Mouse (Mus musculus) heart, adult 2 months (tissue): ENCODE measurements around the gene Faxc. TPM values are rescaled to one million over a fixed set of nuclear protein-coding genes. Genes with fewer than 3 reads are reported as not detected.

Source experiments
- DNase-seq, 2 experiments: peaks; one replicate each; pipeline ENCODE4 v3.0.0; 2021
- H3K27ac ChIP-seq: fragments of 200-600 bp; 2 replicates; pipeline ENCODE4 v1.8.1; 2022
- H3K27me3 ChIP-seq: fragments of 200-500 bp; 2 replicates; pipeline ENCODE4 v1.6.1; 2012; ENCODE audit warnings: mild to moderate bottlenecking, low read length, inconsistent platforms, mixed read lengths; ENCODE audit not compliant: control insufficient read depth, insufficient read depth
- H3K36me3 ChIP-seq: fragments of 200-500 bp; 2 replicates; pipeline ENCODE4 v1.6.1; 2012; ENCODE audit warnings: low read length, inconsistent platforms; ENCODE audit not compliant: control insufficient read depth, insufficient read depth
- H3K4me1 ChIP-seq: fragments of 200-500 bp; 2 replicates; pipeline ENCODE4 v1.6.1; 2011; ENCODE audit warnings: low read length; ENCODE audit not compliant: control insufficient read depth, insufficient read depth
- H3K4me3 ChIP-seq: fragments of 200-600 bp; 2 replicates; pipeline ENCODE4 v1.8.1; 2022
- H3K79me2 ChIP-seq: fragments of 200-500 bp; replicated peaks from 2 replicates; pipeline ENCODE4 v1.6.1; 2012; ENCODE audit warnings: mild to moderate bottlenecking, inconsistent platforms, low read length, moderate library complexity, mixed read lengths; ENCODE audit not compliant: control insufficient read depth, insufficient read depth
- H3K9ac ChIP-seq: fragments of 200-500 bp; 2 replicates; pipeline ENCODE4 v1.6.1; 2012; ENCODE audit warnings: low read depth, mild to moderate bottlenecking, control low read depth, inconsistent platforms, low read length, mixed read lengths
- CTCF ChIP-seq: fragments of 200-600 bp; IDR thresholded peaks from 2 replicates; pipeline ENCODE4 v1.8.1; 2022; ENCODE audit warnings: antibody characterized with exemption, mild to moderate bottlenecking, moderate library complexity
- EP300 ChIP-seq: fragments of 200-500 bp; IDR thresholded peaks from 2 replicates; pipeline ENCODE4 v1.6.1; 2011; ENCODE audit warnings: low read depth, low read length, control low read depth; ENCODE audit not compliant: insufficient read depth
- POLR2A ChIP-seq: fragments of 200-500 bp; IDR thresholded peaks from 2 replicates; pipeline ENCODE4 v1.6.1; 2011; ENCODE audit warnings: mild to moderate bottlenecking, low read depth, low read length, control low read depth; ENCODE audit not compliant: insufficient read depth
- WGBS: fragments of 180-500 bp; shearing (Covaris S2); methylation state at CpG from one replicate; pipeline ENCODE4 v1.1.7; 2018; 5-methylcytosine and 5-hydroxymethylcytosine counted together
- intact Hi-C: fragments of 180-260 bp; cut with DNase I; formaldehyde crosslinking; loops from one replicate; pipeline ENCODE4 v1.15.1; 2025
- polyA plus RNA-seq: library from polyadenylated mRNA; depleted of rRNA; stranded (reverse); fragments of >200 nt; gene quantifications from 2 replicates; pipeline ENCODE4 v1.2.3, GENCODE M21; 2012
- total RNA-seq, 2 experiments: library from RNA; stranded (reverse); gene quantifications; 2 replicates each; pipeline ENCODE4 v1.2.3; 2021

Gene Faxc
- total and polyA plus RNA-seq, 3 experiments, result 0.27 to 0.93 (median 0.86) TPM

DNA sequence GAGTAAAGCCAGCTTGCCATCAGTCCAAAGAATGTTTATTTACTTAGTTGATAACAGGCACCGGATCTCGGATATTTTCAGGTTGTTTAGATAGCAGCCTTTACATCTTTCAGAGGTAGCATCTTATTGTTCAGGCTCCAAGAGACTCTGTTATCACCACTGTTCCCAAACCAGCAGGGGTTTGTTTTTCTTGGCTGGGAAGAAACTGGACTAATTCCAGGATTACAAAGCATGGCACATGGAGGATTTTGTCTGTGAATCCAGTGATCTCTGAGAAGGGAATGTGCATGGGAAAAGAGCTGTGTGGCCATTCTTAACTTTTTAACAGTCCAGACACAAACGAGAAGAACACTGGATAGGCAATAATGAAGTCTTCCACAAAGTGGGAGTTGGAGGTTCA, 43.0 kb downstream of the Faxc start:
- intact Hi-C loops, result no loop called here
- Histone ChIP-seq H3K27me3 (no peaks in the 10 kb centered on the region), H3K79me2 (no peaks in the 10 kb centered on the region), H3K27ac (no peak overlapping the region), H3K9ac (no peak overlapping the region), H3K4me3 (no peak overlapping the region), H3K4me1 (no peaks in the 10 kb centered on the region), H3K36me3 (no peaks in the 10 kb centered on the region)
- no peak for TF ChIP-seq POLR2A
- WGBS, result 16% methylated on average over 3 of the region's 3 CpGs
- DNase-seq, result no peak

DNA sequence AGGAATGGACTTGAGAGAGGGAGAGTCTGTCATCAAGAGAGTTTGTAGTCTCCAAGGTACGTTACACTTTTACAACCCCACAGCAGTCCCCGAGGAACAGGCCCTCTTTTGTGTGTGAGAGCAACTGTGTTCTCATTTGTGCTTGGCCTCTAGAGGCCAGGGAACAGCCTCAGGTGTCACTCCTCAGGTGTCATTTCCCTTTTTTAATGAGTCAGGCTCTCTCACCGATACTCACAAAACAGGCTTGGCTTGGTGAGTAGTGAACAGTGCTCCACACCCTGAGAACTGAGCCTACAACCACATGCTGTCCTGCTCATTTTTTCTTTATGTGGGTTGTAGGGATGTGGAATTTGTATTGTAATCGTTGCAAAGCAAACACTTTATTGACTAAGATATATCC, 49.3 kb downstream of the Faxc start:
- H3K27ac ChIP-seq, result no peak overlapping the region
- no peak for DNase-seq
- H3K36me3 ChIP-seq, result no peaks in the 10 kb centered on the region
- no peaks in the 10 kb centered on the region for H3K27me3 ChIP-seq
- no peak overlapping the region for H3K9ac ChIP-seq
- TF ChIP-seq EP300, result no peak
- TF ChIP-seq CTCF, result no peak
- TF ChIP-seq POLR2A, result no peak
- no peaks in the 10 kb centered on the region for H3K4me1 ChIP-seq
- H3K79me2 ChIP-seq, result no peaks in the 10 kb centered on the region
- H3K4me3 ChIP-seq, result no peak overlapping the region
- intact Hi-C loops, result no loop called here
- 77% methylated on average over 4 of the region's 4 CpGs for WGBS

DNA sequence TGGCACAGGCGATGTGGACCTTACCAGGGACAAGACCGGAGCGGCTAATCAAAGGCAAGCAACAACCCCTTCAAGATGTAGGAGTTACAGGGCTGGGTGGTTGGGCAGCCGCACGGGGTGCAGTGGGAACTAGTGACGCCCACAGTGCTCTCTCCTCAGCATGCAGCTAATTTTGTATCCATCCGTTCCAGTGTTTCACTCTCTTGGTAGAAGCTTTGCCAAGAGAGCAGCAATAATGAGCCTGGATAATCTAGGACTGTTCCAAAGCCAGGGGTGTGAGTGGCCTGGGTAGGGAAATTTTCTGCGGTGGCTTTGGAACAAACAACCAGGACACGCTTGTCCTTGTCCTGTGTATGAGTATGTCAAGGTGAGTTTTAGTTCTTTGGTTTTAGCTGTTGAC, 51.3 kb downstream of the Faxc start:
- H3K36me3 ChIP-seq, result no peaks in the 10 kb centered on the region
- H3K79me2 ChIP-seq, result no peaks in the 10 kb centered on the region
- no peak for DNase-seq
- H3K9ac ChIP-seq, result no peak overlapping the region
- H3K4me1 ChIP-seq, result no peaks in the 10 kb centered on the region
- no peak overlapping the region for H3K27ac ChIP-seq
- no peaks in the 10 kb centered on the region for H3K27me3 ChIP-seq
- no peak overlapping the region for H3K4me3 ChIP-seq
- no peak for TF ChIP-seq EP300
- intact Hi-C loops, result no loop called here
- 93% methylated on average over 9 of the region's 9 CpGs for WGBS

DNA sequence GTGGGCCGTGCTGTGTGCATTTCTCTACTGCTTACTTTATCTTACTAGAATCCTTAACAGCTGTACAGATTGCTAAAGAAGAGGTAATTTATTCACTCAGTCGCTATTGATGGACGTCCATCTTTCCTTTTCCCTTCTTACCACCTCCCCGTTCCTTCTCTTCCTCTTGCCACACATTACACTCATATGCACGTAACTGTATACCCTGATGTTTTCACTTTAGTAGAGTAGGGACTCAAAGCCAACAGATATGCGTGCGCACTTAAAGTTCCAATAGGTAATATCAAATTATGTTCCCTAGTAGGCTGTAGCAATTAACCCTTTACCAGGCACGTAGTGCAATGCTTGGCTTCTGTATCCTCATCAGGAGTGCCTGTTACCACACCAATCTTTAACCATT, 55.7 kb downstream of the Faxc start:
- no peaks in the 10 kb centered on the region for H3K4me1 ChIP-seq
- TF ChIP-seq CTCF (no peak), POLR2A (no peak), EP300 (no peak)
- H3K27ac ChIP-seq, result no peak overlapping the region
- intact Hi-C loops, result no loop called here
- no peaks in the 10 kb centered on the region for H3K27me3 ChIP-seq
- WGBS, result 79% methylated on average over 8 of the region's 8 CpGs
- DNase-seq, result no peak
- H3K36me3 ChIP-seq, result no peaks in the 10 kb centered on the region
- no peak overlapping the region for H3K4me3 ChIP-seq
- no peaks in the 10 kb centered on the region for H3K79me2 ChIP-seq
- no peak overlapping the region for H3K9ac ChIP-seq

DNA sequence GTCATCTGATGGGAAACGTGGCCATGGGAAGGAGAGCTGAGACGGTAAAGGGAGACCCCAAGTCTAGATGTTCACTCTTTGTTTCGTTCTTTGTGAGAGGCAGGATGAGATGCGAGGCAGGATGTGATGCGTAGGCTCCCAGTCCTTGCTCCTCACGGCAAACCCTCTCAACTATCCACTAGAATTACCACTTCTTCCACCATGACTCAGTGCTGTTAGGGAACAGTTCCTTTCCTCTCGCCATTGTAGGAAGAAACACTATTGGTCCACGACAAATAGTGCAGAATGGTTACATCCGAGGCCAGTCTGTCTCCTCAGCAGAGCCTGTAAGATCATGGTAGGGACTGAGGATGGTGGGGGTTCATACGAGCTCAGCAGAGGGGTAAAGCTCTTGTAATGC, 56.3 kb downstream of the Faxc start:
- Histone ChIP-seq H3K79me2 (no peaks in the 10 kb centered on the region), H3K36me3 (no peaks in the 10 kb centered on the region), H3K4me1 (no peaks in the 10 kb centered on the region), H3K27ac (no peak overlapping the region), H3K27me3 (no peaks in the 10 kb centered on the region), H3K4me3 (no peak overlapping the region), H3K9ac (no peak overlapping the region)
- DNase-seq, result no peak
- WGBS, result 73% methylated on average over 10 of the region's 10 CpGs
- TF ChIP-seq POLR2A, result no peak
- no peak for TF ChIP-seq CTCF
- no peak for TF ChIP-seq EP300
- intact Hi-C loops, result no loop called here

DNA sequence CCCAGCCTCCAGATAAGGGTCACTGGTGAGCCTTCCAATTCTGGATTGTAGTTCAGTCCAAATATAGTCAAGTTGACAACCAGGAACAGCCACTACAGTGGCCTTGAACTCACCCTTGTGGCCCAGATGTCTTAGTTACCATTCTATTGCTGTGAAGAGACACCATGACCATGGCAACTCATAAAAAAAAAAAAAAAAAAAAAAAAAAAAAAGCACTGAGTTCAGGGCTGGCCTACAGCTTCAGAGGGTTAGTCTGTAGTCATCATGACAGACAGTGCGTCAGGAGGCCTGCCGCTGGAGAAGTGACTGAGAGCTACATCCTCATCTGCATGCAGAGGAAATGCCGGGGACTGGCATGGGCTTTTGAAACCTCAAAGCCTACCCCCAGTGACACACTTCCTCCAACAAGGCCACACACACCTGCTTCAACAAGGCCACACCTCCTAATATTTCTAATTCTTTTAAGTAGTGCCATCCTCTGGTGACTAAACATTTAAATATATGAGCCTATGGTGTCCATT, 58.5 kb downstream of the Faxc start:
- DNase-seq, result no peak

More for the DNA sequence above, 58.5 kb downstream of the Faxc start:
- WGBS, result 78% methylated on average over 3 of the region's 3 CpGs
- H3K36me3 ChIP-seq, result no peaks in the 10 kb centered on the region
- no peaks in the 10 kb centered on the region for H3K4me1 ChIP-seq
- no peak overlapping the region for H3K9ac ChIP-seq
- H3K27me3 ChIP-seq, result no peaks in the 10 kb centered on the region
- H3K79me2 ChIP-seq, result no peaks in the 10 kb centered on the region
- no peak for TF ChIP-seq POLR2A
- TF ChIP-seq EP300, result no peak
- TF ChIP-seq CTCF, result no peak
- intact Hi-C loops, result loop anchor here (2.0 kb wide), 1 partner anchor 143 kb away; the partner anchor contains the start of gene Pnisr
- no peak overlapping the region for H3K4me3 ChIP-seq
- no peak overlapping the region for H3K27ac ChIP-seq
